Mouse (Mus musculus): ENCODE results near the gene Cux2.
A peak's percentile ranks its signal among the peaks of the same experiment; 100 is the strongest.

Cux2 gene

GRCm38 (mm10) chr5:122015149-122015548 lies 34.8 kb downstream of the Cux2 start:
- DNase-seq: no peak

- DNase-seq: no peak
Measured at GRCm38 (mm10) chr5:122014671-122015070, 35.2 kb downstream of the Cux2 start.

GRCm38 (mm10) chr5:122011289-122011688 lies 38.6 kb downstream of the Cux2 start:
- no peak for DNase-seq

GRCm38 (mm10) chr5:122007946-122008441 lies 41.9 kb downstream of the Cux2 start:
- no peak for DNase-seq

- DNase-seq: no peak
Measured at GRCm38 (mm10) chr5:122003460-122003859, 46.4 kb downstream of the Cux2 start.

DNA sequence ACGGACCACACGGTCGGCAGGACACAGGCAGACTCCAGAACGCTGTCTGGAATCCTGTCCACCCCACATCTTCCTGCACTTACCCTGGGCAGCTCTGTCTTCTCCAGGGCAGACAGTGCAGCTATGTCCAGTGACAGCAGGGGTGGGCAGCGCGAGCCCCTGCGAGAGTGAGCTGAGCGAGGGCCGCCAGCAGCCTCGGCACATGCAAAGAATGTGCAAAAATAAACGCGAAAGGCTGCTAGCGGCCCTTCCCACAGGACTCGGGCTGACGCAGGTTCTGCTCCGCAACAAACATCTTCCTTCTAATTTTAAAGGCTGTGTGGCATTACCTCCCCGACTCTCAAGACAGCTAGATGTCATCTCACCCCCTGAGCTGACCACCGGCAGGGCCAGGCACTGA lies 47.8 kb downstream of the Cux2 start:
- DNase-seq: no peak

GRCm38 (mm10) chr5:122001311-122001710 lies 48.6 kb downstream of the Cux2 start:
- no peak for DNase-seq

DNA sequence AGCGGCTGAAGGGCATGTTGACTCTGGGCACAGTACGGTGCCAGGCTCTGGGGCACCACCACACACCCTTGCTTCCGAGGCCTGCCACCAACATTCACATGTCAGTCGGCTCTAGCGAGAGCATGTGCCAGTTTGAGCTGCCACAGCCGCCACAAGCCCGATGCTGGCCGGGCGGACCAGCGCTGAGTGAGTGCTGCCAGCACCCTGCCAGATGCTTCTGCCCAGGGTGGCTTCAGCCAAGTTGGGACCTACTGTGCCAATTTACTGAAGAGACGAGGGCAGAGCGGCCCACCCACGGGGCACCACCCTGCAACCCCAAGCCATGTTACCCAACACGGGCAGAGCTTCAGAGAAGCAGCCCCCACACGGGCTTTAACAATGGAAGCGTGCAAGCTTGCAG lies 49.5 kb downstream of the Cux2 start:
- DNase-seq: no peak

- DNase-seq: peak; percentile 44 to 60
Measured at GRCm38 (mm10) chr5:121998981-121999795, 50.7 kb downstream of the Cux2 start.

DNA sequence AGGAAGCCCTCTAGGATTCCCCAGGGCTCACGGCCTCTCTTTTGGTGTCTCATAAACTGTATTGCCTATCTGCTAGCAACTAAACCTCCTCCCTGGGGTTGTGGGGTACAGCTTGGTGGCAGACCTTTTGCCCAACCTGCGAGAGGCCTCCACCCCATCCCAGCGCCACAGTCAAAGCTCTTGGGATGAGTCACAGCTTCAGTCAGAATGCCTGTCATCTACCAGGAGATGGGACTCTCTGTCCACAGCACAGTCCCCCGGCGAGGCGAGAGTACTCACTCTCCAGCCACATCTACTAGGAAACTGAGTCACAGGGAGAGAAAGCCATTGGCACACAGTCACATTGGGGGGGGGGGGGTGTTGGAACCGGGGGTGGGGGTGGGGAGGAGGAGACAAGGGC lies 51.6 kb downstream of the Cux2 start:
- no peak for DNase-seq

DNA sequence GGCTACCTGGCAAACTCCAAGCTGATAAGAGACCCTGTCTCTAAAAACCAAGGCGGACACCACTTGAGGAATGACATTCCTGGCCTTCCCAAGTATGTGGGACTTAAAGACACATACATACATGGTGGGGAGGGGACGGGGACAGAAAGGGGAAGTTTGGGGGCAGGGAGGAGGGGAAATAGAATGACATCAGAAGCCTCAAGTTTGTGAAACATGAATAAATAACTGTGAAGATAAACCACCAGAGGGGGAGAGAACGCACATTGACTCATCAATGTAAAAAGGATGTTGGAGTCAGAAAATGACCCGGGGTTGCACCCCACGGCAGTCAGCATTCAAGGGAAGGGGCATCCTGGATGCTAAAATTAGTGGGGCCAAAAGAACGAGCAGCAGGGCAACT lies 53.2 kb downstream of the Cux2 start:
- no peak for DNase-seq

- no peak for DNase-seq
Measured at GRCm38 (mm10) chr5:121994808-121995207, 55.1 kb downstream of the Cux2 start.

DNA sequence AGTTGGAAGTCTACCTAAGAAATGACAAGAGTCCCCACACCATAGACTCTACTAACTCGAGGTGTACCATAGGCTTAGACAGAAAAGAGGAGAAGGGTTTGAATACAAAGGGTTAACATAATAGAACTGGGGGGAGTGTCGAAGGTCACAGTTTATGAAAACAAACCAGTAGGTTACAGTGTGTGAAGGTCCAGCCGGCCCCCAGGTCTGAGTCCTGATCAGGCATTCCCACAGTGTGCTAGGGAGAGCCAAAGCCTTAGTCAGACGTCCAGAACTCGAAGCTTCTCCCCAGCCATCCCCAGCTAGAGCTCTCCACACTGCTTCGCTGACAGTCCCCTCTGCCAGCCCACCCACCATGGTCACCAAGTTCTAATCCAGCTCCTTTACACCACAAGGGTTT lies 58.0 kb downstream of the Cux2 start:
- DNase-seq: no peak

GRCm38 (mm10) chr5:121985855-121986254 lies 64.0 kb downstream of the Cux2 start:
- DNase-seq: no peak

DNA sequence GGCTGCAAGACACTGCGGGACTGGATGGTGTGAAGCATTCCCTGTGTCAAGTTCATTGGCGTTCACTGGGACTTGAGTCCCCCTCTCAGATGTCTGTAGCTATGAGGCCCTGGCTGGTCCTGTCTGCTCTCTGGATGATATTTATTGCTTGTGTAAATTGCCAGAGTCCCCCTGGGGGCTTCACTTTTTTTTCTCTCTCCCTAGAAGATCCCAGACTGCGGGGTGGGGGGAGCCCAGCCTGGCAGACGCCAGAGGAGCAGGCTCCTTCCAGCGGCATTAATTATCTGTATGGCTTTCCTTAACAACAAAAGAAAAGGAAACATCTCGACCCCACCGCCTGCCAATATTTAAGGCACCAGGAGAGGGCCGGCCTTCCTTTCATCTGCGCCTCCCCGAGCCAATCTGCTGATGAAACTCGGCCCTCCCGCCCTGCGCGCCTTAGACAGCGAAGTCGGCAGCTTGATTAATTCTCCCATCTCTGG lies 68.2 kb downstream of the Cux2 start:
- DNase-seq: no peak

- no peak for DNase-seq
Measured at GRCm38 (mm10) chr5:121976331-121976730, 73.6 kb downstream of the Cux2 start.

- DNase-seq: no peak
Measured at GRCm38 (mm10) chr5:121973541-121973940, 76.4 kb downstream of the Cux2 start.

GRCm38 (mm10) chr5:121972680-121973192 lies 77.2 kb downstream of the Cux2 start:
- no peak for DNase-seq

GRCm38 (mm10) chr5:121968999-121969398 lies 80.9 kb downstream of the Cux2 start:
- no peak for DNase-seq

GRCm38 (mm10) chr5:121968416-121968815 lies 81.5 kb downstream of the Cux2 start:
- no peak for DNase-seq

DNA sequence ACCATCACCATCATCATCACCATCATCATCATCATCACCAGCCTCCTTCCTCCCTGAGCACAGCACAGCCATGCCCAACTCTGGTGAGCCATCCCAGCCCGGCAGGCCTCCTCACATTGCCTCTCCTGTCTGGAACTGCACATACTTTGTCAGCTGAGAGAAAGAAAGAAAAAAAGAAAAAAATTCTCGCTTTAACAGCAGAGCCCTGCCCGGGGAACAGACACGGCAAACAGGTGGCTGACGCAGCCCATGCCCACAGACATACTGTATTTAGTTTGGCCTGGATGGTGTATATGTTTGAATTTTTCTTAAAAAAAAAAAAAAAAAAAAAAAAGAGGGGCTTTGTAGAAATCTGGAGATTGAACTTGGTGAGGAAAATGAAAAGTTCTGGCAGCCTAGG lies 82.4 kb downstream of the Cux2 start:
- no peak for DNase-seq

GRCm38 (mm10) chr5:121966940-121967339 lies 83.0 kb downstream of the Cux2 start:
- DNase-seq: peak; percentile 19 to 44

GRCm38 (mm10) chr5:121962974-121963373 lies 86.9 kb downstream of the Cux2 start:
- no peak for DNase-seq

DNA sequence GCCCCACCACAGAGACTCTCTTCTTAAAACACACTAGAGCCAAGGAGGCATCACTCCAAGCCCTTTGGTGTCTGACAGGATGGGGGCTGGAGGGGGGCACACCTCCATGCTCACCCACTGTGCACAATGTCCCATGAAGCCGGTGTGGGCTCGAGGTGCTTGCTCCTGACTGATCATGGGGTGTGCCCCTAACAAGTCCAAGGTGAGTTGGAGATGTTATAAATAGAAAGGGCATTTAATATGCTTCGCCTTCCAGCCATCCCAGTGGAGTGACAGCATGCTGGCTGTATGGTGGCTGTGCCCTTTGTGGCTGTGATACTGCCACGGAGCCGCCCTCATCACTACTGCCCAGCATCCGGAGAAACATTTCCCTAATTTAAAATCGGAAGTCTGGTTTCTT lies 87.5 kb downstream of the Cux2 start:
- DNase-seq: no peak

Measured in lung, adult 18-20 months (tissue).